Mouse (Mus musculus): ENCODE results near the gene Prm1.

GRCm38 (mm10) chr16:10819966-10820365 lies 14.3 kb upstream of the Prm1 start:
- TF ChIP-seq CTCF (IDR thresholded peaks at IDR 0.05; ENCODE audit: borderline replicate concordance, insufficient read depth, low read length) (no peak), POLR2A (IDR thresholded peaks at IDR 0.05; ENCODE audit: low read depth, low read length) (no peak)
